Mouse (Mus musculus) midbrain, embryonic 16.5 days (tissue): Measurements from ENCODE around the gene Topbp1. TPM values are rescaled to one million over a fixed set of nuclear protein-coding genes. Genes with fewer than 3 reads are reported as not detected.

Source experiments
- ATAC-seq: fragments of 200-750 bp; cut with Nextera tagmentation; 2 replicates; pipeline ENCODE4 v1.8.0; 2017; ENCODE audit warnings: moderate TSS enrichment
- H3K27ac ChIP-seq: fragments of 300-500 bp; sonication (generic); 2 replicates; pipeline ENCODE4 v1.5.1; 2014; ENCODE audit warnings: mild to moderate bottlenecking, low read length, mixed read lengths
- H3K27me3 ChIP-seq: fragments of 300-500 bp; sonication (generic); 2 replicates; pipeline ENCODE4 v1.6.1; 2014; ENCODE audit warnings: low read depth, low read length, mixed read lengths; ENCODE audit not compliant: control insufficient read depth, insufficient read depth
- H3K36me3 ChIP-seq: fragments of 300-500 bp; sonication (generic); 2 replicates; pipeline ENCODE4 v1.6.1; 2014; ENCODE audit warnings: mild to moderate bottlenecking, low read length, moderate library complexity, mixed read lengths; ENCODE audit not compliant: control insufficient read depth, insufficient read depth
- H3K4me1 ChIP-seq: fragments of 300-500 bp; sonication (generic); 2 replicates; pipeline ENCODE4 v1.6.1; 2014; ENCODE audit warnings: mild to moderate bottlenecking, low read length, mixed read lengths; ENCODE audit not compliant: control insufficient read depth, insufficient read depth
- H3K4me2 ChIP-seq: fragments of 300-500 bp; sonication (generic); 2 replicates; pipeline ENCODE4 v1.6.1; 2014; ENCODE audit warnings: mild to moderate bottlenecking, low read length, mixed read lengths
- H3K4me3 ChIP-seq: fragments of 300-500 bp; sonication (generic); 2 replicates; pipeline ENCODE4 v1.5.1; 2014; ENCODE audit warnings: low read depth, mild to moderate bottlenecking, low read length, moderate library complexity, mixed read lengths
- H3K9ac ChIP-seq: fragments of 300-500 bp; sonication (generic); 2 replicates; pipeline ENCODE4 v1.6.1; 2014; ENCODE audit warnings: low read depth, low read length, mixed read lengths
- H3K9me3 ChIP-seq: fragments of 300-500 bp; sonication (generic); replicated peaks from 2 replicates; pipeline ENCODE4 v1.6.1; 2014; ENCODE audit warnings: mild to moderate bottlenecking, low read length, mixed read lengths; ENCODE audit not compliant: control insufficient read depth, poor library complexity, severe bottlenecking
- WGBS: fragments of 180-500 bp; shearing (Covaris S2); extraction: QIAGEN DNeasy Blood & Tissue Kit; methylation state at CpG from one replicate; pipeline ENCODE4 v1.1.7; 2014; 5-methylcytosine and 5-hydroxymethylcytosine counted together
- polyA plus RNA-seq: library from polyadenylated mRNA; unstranded; fragments of >200 nt; fragmentation: Nextera tagmentation; extraction: Ambion mirVana; gene quantifications from 2 replicates; pipeline ENCODE4 v1.2.1, GENCODE M21; 2015

The Topbp1 gene
- 14.0 and 19.4 TPM in 2 replicates for polyA plus RNA-seq

DNA sequence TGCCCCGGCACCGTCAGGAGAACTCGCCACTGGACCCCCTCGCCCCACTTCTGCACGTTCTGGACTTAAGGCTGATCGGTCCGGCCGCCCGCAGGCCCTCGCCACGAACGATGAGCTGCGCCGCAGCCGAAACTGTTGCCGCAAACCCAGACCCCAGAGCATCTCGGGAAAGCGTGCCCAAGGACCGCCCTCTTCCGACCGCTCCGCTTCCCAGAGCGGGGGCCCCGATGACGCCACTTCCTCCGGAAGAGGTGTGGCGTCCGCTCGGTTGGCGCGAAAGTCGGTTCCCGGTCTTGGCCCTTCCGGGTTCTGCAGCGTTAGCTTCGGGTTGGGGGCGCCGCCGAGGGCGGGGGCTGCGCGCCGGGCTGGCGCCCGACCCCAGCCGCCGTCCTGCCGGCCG, at the start of gene Topbp1, which contains the start of gene 1300017J02Rik:
Topbp1 (plus strand) TSS at position 289 of the 400 bp plus-strand sequence.
1300017J02Rik (minus strand) TSS at position 156 of the 400 bp plus-strand sequence.
- H3K4me1 ChIP-seq, result peaks cover 13% of the 10 kb centered on the region
- 0 out of 2 replicates have a peak, but pooled peaks cover 2% of the 10 kb centered on the region for H3K36me3 ChIP-seq
- ATAC-seq, result peak; percentile 99
- no peaks in the 10 kb centered on the region for H3K27me3 ChIP-seq
- peak within 1 kb of the TSS; percentile 80 for H3K4me3 ChIP-seq
- H3K9ac ChIP-seq, result peak within 1 kb of the TSS; percentile 80
- under 1% methylated on average over 41 of the region's 49 CpGs for WGBS
- H3K9me3 ChIP-seq, result no peaks in the 10 kb centered on the region
- H3K4me2 ChIP-seq, result peak within 1 kb of the TSS; percentile 90
- H3K27ac ChIP-seq, result peak within 1 kb of the TSS; percentile 85

DNA sequence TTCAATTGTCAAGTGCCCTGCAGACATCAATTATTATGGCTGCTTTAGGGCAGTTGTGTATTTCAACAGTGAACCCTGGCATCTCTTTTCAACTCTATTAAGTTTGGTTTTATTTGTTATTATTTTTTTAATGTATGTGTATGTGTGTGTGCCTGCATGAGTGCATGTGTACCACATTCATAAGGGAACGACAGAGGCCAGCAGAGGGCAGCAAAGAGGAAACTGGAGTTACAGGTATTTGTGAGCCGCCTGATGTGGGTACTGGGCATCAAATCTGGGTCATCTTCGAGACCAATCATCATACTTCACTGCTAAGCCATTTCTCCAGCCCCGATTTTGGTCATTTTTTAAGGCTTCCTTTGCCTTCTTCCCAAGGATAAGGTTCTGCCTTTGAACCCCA, 39.2 kb upstream of the Topbp1 start:
- ATAC-seq, result no peak
- H3K27ac ChIP-seq, result no peak overlapping the region
- no peaks in the 10 kb centered on the region for H3K36me3 ChIP-seq
- H3K27me3 ChIP-seq, result no peaks in the 10 kb centered on the region
- H3K9ac ChIP-seq, result no peak overlapping the region
- H3K4me2 ChIP-seq, result no peak overlapping the region
- no peaks in the 10 kb centered on the region for H3K9me3 ChIP-seq
- no peak overlapping the region for H3K4me3 ChIP-seq
- WGBS, result 89% methylated on average over 4 of the region's 4 CpGs
- no peaks in the 10 kb centered on the region for H3K4me1 ChIP-seq

DNA sequence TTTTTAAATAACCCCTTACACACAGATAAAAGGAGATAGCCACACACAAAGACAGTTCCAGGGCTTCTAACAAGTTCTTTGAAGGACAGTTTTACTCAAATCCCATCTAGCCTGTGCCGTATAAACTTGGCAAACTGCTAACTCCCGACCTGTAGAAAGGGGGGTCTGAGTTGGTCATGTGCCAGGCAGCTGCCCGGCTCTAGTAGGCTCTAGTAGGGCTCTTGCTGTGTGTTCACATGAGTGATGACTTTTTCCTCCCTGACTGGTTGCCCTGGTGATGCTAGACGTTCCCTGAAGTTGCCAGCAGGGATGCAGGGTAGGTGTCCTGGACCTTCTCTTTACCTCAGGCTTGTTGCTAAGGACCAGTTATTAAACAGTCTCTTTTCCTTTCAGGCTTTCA, 33.9 kb upstream of the Topbp1 start:
- Histone ChIP-seq H3K27ac (no peak overlapping the region), H3K36me3 (no peaks in the 10 kb centered on the region), H3K27me3 (no peaks in the 10 kb centered on the region), H3K9me3 (no peaks in the 10 kb centered on the region), H3K4me1 (no peaks in the 10 kb centered on the region; the same call in 1 of the 2 replicates), H3K4me2 (no peak overlapping the region), H3K9ac (no peak overlapping the region), H3K4me3 (no peak overlapping the region)
- peak; percentile 25; the same call in 1 of the 2 replicates for ATAC-seq
- WGBS, result 23% methylated on average over 4 of the region's 4 CpGs

DNA sequence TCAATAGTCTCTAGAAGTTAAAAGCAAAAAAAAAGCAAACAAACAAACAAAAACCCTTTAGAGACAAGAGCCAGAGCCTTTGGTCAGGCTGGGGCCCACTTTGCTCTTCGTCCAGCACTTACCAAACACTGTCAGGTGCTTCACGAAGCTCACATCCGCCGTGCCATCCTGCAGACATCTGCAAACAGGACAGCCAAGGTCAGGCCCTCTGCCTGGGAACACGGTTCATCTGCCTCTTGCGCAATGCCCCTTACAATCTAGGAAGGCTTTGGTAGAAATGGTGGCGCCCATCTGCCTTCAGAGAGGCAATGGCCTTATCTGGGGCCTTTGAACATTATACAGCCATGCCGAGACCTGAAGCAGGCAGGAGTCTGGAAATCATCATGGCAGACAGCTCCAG, 30.2 kb upstream of the Topbp1 start:
- Histone ChIP-seq H3K9me3 (no peaks in the 10 kb centered on the region), H3K36me3 (no peaks in the 10 kb centered on the region), H3K4me2 (no peak overlapping the region), H3K27me3 (no peaks in the 10 kb centered on the region), H3K9ac (no peak overlapping the region), H3K4me1 (no peaks in the 10 kb centered on the region; the same call in 1 of the 2 replicates), H3K27ac (no peak overlapping the region), H3K4me3 (no peak overlapping the region)
- WGBS, result 89% methylated on average over 8 of the region's 8 CpGs
- ATAC-seq, result no peak

DNA sequence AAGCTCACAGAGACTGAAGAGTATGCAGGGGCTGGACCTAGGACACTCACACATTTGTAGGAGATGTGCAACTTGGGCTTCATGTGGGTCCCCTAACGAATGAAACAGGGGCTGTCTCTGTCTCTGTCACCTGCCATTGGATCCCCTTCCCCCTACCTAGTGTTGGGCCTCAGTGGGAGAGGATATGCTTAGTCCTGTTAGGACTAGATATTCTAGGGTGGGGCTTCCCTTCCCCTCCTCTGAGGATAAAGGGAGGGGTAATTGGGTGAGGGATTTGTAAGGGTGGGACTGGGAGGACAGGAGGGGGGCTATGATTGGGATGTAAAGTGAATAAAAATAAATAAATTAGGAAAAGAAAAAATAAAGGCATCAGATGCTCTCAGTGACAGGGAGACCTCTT, 29.3 kb upstream of the Topbp1 start:
- WGBS, result 92% methylated on average over 1 of the region's 1 CpGs

DNA sequence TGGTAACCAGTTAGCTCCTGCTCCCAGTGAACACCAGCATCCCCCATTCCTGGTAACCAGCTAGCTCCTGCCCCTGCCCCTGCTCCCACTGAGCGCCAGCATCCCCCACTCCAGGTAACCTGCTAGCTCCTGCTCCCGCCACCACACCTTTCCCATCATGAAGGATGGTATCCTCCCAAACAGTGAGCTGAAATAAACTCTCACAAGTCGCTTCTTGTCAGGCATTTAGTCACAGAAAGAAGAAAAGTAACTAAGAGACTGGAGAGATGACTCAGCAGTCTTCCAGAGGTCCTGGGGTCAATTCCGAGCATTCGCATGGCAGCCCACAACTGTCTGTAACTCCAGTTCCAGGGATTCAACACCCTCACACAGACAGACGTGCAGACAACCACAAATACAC, 28.1 kb upstream of the Topbp1 start:
- no peak overlapping the region for H3K27ac ChIP-seq
- no peak overlapping the region for H3K4me3 ChIP-seq
- no peaks in the 10 kb centered on the region for H3K36me3 ChIP-seq
- 85% methylated on average over 6 of the region's 6 CpGs for WGBS
- no peaks in the 10 kb centered on the region for H3K27me3 ChIP-seq
- H3K9me3 ChIP-seq, result no peaks in the 10 kb centered on the region
- no peak overlapping the region for H3K4me2 ChIP-seq
- no peaks in the 10 kb centered on the region for H3K4me1 ChIP-seq
- H3K9ac ChIP-seq, result no peak overlapping the region
- ATAC-seq, result no peak

More for the DNA sequence above, 29.3 kb upstream of the Topbp1 start:
- no peaks in the 10 kb centered on the region for H3K9me3 ChIP-seq
- no peak overlapping the region for H3K9ac ChIP-seq
- no peak for ATAC-seq
- no peak overlapping the region for H3K4me2 ChIP-seq
- no peak overlapping the region for H3K27ac ChIP-seq
- no peak overlapping the region for H3K4me3 ChIP-seq
- no peaks in the 10 kb centered on the region for H3K36me3 ChIP-seq
- no peaks in the 10 kb centered on the region; the same call in 1 of the 2 replicates for H3K4me1 ChIP-seq
- H3K27me3 ChIP-seq, result no peaks in the 10 kb centered on the region

DNA sequence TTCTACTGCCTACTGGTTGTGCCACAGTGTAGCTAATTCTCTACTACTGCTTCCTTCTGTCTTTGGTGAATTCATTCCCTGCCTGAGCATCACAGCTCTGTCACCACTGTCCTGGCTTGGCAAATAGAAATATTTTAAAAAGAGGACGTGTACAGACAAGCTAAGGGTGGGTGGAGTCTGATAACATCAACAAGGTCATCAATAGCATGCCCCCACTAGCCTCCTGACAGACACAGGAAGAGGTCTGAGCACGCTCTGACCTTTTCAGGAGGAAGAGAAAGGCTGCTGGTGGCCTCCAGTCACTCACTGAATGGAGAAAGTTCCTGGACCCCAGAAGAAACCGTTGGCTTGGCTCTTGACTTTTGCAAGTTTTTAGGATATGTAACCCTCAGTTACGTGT, 18.6 kb upstream of the Topbp1 start:
- no peak for ATAC-seq
- Histone ChIP-seq H3K9me3 (no peaks in the 10 kb centered on the region), H3K4me1 (no peaks in the 10 kb centered on the region), H3K9ac (no peak overlapping the region), H3K36me3 (no peaks in the 10 kb centered on the region), H3K27ac (no peak overlapping the region), H3K4me3 (no peak overlapping the region), H3K27me3 (no peaks in the 10 kb centered on the region), H3K4me2 (no peak overlapping the region)
- WGBS, result 66% methylated on average over 4 of the region's 4 CpGs

GRCm38 (mm10) chr9:103286901-103287422, 18.1 kb upstream of the Topbp1 start:
- WGBS, result 84% methylated on average over 13 of the region's 13 CpGs

GRCm38 (mm10) chr9:103287840-103288488, 17.1 kb upstream of the Topbp1 start:
- no peaks in the 10 kb centered on the region for H3K36me3 ChIP-seq
- 86% methylated on average over 19 of the region's 19 CpGs for WGBS
- H3K4me1 ChIP-seq, result no peaks in the 10 kb centered on the region
- no peak for ATAC-seq
- no peaks in the 10 kb centered on the region for H3K9me3 ChIP-seq
- H3K9ac ChIP-seq, result no peak overlapping the region
- H3K27ac ChIP-seq, result no peak overlapping the region
- H3K27me3 ChIP-seq, result no peaks in the 10 kb centered on the region
- no peak overlapping the region for H3K4me2 ChIP-seq
- no peak overlapping the region for H3K4me3 ChIP-seq

More at GRCm38 (mm10) chr9:103286901-103287422, 18.1 kb upstream of the Topbp1 start:
- Histone ChIP-seq H3K4me1 (no peaks in the 10 kb centered on the region), H3K36me3 (no peaks in the 10 kb centered on the region), H3K27ac (no peak overlapping the region), H3K9ac (no peak overlapping the region), H3K4me3 (no peak overlapping the region), H3K27me3 (no peaks in the 10 kb centered on the region), H3K4me2 (no peak overlapping the region), H3K9me3 (no peaks in the 10 kb centered on the region)
- no peak for ATAC-seq
